Mouse (Mus musculus): ENCODE results near the gene Coil.
A peak's percentile ranks its signal among the peaks of the same experiment; 100 is the strongest.
"Not testable (repeated sequence)": the region's sequence is repeated elsewhere in the genome, so short reads cannot be mapped to it uniquely, and the experiment has no call there.

Gene Coil

DNA sequence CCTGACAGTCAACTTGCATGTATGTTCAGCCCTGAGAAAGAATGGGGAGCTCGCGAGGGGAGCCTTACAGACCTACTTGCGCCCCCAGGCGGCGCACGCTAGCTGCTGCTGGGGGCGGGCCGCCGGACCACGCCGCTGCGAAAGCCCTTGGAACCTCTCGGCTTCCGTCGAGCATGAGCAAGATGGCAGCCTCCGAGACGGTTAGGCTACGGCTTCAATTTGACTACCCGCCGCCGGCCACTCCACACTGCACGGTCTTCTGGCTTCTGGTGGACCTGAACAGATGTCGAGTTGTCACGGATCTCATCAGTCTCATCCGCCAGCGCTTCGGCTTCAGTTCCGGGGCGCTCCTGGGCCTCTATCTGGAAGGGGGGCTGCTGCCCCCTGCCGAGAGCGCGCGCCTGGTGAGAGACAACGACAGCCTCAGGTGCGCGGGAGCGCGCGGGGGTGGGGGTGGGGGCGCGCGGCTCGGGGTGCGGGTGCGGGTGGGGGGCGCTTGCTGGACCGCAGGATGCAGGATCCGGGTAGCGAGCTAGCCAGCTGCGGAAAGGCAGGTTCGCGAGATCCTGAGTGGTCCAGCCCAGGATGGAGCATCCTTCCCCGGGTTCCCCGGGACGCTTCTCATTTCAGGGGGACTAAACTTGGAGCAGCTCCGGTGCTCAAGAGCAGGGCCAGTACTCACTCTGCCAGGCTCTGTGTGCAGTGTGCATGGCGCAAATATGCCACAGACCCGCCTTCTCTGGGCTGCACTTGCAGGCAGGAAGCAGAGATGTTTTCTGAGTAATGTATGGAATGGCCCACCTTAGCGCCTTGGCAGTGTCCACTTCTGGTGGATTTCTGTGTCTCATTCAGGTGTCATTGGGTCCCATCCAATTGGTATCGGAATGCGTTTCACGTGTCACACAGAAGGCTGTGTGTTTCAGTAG lies 4.0 kb downstream of the Coil start:
- DNase-seq (ENCODE audit: low spot score in 2 of 2): peak; percentile 92 to 93

GRCm38 (mm10) chr11:88976320-88976719 lies 6.3 kb downstream of the Coil start:
- DNase-seq (ENCODE audit: low spot score in 2 of 2): no peak

GRCm38 (mm10) chr11:88977188-88977587 lies 7.1 kb downstream of the Coil start:
- DNase-seq (ENCODE audit: low spot score in 2 of 2): no peak

DNA sequence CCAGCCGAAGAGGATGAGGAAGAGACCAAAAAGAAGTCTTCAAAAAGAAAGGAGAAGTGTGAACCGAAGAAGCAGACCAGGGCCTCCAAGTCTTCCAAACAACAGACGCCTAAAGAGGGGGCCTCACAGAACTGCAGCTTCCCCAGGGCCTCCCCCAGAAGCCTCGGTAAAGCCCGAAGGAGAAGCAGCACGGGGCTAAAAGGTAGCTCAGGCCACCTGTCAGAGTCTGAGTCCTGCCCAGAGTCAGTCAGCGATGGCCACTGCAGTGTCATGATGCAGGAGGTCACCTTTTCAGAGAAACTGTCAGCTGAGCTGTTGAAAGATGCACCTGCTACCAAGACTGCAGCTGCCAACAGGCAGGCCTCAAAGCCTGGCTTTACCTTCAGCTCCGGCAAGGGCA lies 11.3 kb downstream of the Coil start:
- no peak for DNase-seq (ENCODE audit: low spot score in 2 of 2)

DNA sequence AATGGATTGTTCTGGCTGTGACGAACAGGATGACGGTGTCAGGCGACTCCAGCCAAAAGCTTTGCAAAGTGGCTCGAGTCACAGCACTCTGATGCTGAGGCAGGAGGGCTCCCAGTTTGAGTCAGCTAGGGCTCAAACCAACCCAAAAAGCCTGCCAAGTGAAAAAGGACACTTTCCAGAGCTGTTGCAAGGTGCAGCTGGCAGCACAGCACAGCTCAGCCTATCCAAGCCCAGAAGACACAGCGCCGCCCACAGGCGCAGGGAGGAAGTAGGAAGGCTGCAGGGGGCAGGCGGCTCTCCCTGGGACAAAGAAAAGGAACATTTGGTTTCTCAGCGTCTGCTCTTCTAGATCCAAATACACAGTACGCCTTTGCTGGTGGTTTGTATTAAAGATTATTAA lies 16.6 kb downstream of the Coil start:
- no peak for DNase-seq (ENCODE audit: low spot score in 2 of 2)

DNA sequence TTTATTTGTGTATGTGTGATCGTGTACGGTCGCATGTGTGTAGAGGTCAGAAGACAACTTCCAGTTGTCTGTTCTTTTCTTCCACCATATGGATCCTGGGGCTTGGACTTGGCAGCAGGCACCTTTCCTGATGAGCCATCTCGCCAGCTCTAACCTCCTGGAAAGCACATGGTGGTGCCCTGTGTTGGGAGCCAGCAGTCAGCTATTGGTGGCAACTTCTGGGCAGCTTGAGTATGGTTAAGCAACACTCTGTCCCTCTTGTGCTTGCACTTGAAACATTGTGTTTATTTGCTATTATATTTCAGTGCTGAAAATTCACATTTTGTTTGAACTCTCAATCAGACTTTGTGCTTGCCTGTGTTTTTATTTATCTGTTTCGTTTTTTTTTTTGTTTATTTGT lies 18.9 kb downstream of the Coil start:
- DNase-seq (ENCODE audit: low spot score in 2 of 2): no peak

GRCm38 (mm10) chr11:88989530-88989929 lies 19.5 kb downstream of the Coil start:
- no peak for DNase-seq (ENCODE audit: low spot score in 2 of 2)

DNA sequence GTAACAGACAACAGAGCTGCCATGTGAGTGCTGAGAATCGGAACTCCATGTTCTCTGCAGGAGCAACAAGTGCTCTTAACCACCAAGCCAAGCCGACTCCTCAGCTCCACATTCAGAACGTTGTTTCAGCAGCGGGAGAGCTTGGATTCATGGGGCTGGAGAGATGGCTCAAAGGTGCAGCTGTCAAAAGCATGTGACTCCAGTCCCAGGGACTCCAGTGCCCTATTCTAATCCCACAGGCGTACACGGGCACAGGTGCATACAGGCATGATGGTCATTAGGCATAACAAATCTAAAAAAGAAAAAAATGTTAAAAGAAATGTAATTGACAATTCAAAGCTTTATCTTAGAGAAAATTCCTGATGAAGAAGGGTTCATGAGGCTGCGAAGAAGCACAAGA lies 23.1 kb downstream of the Coil start:
- DNase-seq (ENCODE audit: low spot score in 2 of 2): no peak

DNA sequence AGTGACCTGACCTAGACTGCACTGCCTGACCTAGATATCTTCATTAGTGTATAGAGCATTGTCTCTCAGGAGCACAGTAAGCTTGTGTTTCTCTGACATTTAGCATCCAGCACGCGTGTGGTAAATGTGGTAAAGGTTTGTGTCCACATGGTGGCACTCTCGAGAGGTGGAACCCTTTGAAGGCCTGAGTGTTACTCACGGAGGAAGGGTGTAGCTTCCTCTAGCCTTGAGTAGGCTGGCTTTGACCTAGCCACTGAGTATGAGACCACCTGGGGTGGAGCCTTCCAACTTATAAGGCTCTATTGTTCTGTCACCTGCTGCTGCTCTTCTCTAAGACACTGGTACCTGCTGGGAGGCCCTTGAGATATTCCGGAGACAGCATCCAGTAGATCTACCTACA lies 23.6 kb downstream of the Coil start:
- peak in 1 of 2 experiments; percentile 18 for DNase-seq (ENCODE audit: low spot score in 2 of 2)

DNA sequence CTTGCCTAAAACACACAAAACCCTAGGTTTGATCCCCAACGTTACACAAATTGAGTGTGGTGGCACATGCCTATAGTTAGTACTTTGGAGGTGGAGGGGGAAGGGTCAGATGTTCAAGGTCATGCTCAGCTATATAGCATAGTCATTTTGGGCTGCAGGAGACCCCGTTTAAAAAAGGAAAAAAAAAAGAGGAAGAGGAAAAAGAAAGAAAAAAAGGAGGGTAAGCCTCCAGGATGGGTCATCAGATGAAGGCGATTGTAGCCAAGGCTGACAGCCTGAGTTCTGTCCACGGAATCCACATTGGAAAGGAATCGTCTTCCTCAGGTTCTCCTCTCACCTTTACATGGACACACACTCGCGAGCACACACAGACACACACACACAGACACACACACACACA lies 24.4 kb downstream of the Coil start:
- no peak for DNase-seq (ENCODE audit: low spot score in 2 of 2)

DNA sequence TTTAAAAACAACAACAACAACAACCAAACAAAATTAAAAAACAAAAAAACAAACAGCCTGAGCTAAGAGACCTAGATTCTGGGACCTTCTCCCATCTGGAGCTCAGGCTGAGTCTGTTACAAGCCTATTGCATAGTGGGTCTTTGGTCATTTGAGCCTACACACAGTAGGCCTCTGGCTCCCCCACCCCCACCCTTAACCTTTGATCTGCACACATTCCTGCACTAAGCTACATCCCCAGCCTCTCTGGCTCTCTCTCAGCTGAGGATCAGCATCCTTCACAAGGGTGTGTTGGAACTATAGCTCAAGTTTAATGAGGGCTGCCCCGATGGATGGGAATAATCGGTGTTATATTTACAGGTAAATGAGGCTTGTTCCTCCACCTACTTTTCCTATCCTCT lies 25.6 kb downstream of the Coil start:
- DNase-seq (ENCODE audit: low spot score in 2 of 2): no peak

- no peak for DNase-seq (ENCODE audit: low spot score in 2 of 2)
These were observed 26.4 kb downstream of the Coil start for GRCm38 (mm10) chr11:88996427-88996826.

DNA sequence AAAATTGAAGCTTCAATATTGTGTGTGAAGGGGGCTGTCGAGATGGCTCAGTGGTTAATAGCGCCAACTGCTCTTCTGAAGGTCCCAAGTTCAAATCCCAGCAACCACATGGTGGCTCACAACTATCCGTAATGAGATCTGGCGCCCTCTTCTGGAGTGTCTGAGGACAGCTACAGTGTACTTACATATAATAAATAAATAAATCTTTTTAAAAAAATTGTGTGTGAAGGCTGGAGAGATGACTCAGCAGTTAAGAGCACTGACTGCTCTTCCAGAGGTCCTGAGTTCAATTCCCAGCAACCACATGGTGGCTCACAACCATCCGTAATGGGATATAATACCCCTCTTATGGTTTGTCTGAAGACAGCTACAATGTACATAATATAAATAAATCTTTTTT lies 27.3 kb downstream of the Coil start:
- not testable (repeated sequence) for DNase-seq (ENCODE audit: low spot score in 2 of 2)

DNA sequence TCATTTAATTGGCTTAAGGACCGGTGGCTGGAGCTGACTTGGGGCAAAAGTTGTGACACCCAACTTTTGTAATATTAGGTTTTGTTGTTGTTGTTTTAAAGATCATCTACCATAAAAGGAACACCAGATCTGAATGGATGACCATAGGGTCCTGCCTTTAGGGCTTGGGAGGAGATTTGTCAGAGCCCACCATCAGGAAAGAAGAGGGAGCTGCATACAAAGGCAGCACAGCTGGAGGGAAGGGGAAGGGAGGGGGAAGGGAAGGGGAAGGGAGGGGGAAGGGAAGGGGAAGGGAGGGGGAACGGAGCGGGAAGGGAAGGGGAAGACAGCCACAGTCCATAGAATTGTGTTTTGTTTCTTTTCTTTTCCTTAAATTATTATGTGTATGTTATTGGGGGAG lies 28.4 kb downstream of the Coil start:
- no peak for DNase-seq (ENCODE audit: low spot score in 2 of 2)

DNA sequence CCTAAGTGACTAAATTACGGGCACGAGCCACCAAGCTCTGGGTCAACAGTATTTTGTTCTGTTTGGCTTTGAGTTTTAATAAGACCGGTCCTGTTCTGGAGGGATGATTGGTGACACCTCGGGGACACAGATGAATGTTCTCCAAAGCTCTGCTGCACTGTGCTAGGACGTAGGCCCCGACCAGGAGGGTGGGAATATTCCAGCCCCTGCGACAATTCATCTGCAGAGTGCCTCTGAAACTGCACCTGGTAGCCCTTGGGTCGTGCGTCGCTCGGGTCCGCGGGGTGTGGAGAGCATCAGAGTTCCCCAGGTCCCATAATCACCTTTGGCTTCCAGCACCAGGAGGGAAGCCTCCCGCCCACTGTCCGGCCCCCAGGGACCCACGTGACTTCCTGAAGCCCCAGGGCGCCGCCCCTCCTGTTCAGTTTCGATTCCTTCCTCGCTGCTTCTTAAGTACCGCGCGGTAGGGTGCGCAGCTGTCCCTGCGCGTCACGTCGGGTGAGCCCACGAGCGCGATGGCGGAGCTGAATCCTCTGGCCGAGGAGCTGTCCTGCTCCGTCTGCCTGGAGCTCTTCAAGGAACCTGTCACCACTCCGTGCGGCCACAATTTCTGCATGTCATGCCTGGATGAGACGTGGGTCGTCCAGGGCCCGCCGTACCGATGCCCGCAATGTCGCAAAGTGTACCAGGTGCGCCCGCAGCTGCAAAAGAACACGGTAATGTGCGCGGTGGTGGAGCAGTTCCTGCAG lies 29.1 kb downstream of the Coil start, which contains the start of gene Trim25:
TSS of gene Trim25 (plus strand) at position 403 of the 749 bp plus-strand sequence.
- peak; percentile 22 to 25 for DNase-seq (ENCODE audit: low spot score in 2 of 2)

DNA sequence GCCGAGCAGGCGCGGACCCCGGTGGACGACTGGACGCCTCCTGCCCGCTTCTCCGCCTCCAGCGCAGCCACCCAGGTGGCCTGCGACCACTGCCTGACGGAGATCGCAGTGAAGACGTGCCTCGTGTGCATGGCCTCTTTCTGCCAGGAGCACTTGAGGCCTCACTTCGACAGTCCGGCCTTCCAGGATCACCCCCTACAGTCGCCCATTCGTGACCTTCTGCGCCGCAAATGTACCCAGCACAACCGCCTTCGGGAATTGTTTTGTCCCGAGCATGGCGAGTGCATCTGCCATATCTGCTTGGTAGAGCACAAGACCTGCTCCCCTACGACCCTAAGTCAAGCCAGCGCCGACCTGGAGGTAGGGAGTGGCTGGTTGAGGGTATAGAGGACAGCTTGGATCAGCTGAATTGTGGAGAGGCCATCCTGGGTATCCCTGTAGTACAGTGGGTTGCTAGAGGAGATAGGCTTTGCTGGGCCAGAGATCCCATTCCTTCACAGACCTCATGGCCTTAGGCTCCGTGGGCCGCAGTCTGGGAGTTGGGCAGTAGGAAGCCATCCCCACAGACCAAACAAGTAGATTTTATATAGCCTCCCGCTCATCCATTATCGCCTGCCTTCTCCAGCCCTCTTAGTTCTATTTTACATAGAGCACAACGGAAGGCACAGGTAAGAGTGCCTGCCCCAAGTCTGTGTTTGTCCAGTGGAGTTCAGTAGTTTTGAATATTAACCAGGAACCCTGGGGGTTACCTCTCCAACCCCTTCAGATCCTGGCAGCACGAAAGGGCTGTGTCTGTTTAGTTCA lies 29.9 kb downstream of the Coil start:
- DNase-seq (ENCODE audit: low spot score in 2 of 2): no peak

- DNase-seq (ENCODE audit: low spot score in 2 of 2): no peak
These were observed 30.4 kb downstream of the Coil start for GRCm38 (mm10) chr11:89000527-89000819.

GRCm38 (mm10) chr11:89001569-89001968 lies 31.5 kb downstream of the Coil start:
- no peak for DNase-seq (ENCODE audit: low spot score in 2 of 2)

DNA sequence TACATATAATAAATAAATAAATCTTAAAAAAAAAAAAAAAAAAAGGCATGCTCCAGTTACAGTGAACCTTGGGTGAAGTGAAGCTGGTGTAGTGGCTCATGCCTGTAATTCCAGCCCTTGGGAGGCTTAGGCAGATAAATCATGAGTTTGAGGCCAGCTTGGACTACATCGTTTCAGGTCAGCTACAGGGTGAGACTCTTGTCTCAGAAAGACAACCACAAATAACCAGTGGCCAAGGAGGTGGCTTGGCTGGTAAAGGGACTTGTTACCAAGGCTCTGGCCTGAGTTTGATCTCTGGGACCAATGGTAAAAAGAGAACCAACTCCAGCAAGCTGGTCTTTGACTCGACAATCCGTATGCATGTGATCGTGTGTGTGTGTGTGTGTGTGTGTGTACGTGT lies 32.0 kb downstream of the Coil start:
- no peak for DNase-seq (ENCODE audit: low spot score in 2 of 2)

- no peak for DNase-seq (ENCODE audit: low spot score in 2 of 2)
These were observed 32.6 kb downstream of the Coil start for GRCm38 (mm10) chr11:89002621-89003020.

- DNase-seq (ENCODE audit: low spot score in 2 of 2): no peak
These were observed 33.0 kb downstream of the Coil start for GRCm38 (mm10) chr11:89003078-89003477.

GRCm38 (mm10) chr11:89003726-89004125 lies 33.7 kb downstream of the Coil start:
- no peak for DNase-seq (ENCODE audit: low spot score in 2 of 2)
